Mouse (Mus musculus): ENCODE measurements around the gene Abcf2. TPM values are rescaled to one million over a fixed set of nuclear protein-coding genes. Genes with fewer than 3 reads are reported as not detected.
A peak's percentile ranks its signal among the peaks of the same experiment; 100 is the strongest.

The Abcf2 gene
- 228 and 257 TPM in 2 replicates for total RNA-seq (2012; rRNA removed)
- polyA plus RNA-seq (2012; ENCODE audit: insufficient read depth in 1 of 2, insufficient read length in 2 of 2, low read depth in 1 of 2, low replicate concordance in 2 of 2, missing spikeins in 1 of 2): 100 to 1,000 TPM in 1 of 2 experiments, not detected in 1; 244 TPM

DNA sequence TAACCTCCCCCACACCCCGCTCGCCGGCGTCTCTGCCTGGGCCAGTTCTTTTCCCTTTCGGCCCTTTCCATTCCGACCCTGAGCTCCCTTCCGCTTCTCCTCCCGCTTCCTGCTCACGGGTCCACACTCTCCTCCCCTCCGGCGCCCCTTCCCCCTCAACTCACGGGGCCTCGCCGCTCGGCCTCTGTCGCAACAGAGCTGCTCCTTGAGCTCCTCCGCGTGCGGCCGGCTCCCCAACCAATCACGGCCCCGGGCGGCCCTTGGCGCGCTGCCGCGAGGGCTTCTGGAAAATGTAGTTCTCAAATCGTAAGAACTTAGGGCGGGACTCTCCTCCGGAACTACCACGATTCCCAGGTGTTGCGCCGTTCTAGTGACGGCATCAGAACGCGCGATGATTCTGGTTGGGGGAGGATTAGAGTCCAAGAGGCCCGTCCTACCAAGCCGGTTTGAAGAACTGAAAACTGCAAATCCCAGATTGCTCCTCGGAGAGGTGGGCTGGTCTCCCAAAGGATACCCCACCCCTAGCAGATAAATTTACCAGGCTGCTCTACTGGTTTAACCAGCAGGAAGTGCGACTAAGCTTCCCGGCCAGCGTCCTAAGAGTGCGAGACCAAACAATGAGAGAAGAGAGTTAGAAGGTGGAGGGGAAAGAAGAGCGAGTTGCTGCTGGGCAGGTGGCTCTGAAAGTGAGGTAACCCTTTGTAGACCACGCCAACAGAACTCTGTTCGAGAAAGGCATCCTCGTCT, at the start of gene Abcf2:
TSS of gene Abcf2 (minus strand) at position 285 of the 747 bp plus-strand sequence.
- Histone ChIP-seq H3K4me1 (ENCODE audit: control insufficient read depth in 1 of 2, insufficient read depth in 2 of 2, low read length in 2 of 2) (peaks cover 12 to 16% of the 10 kb centered on the region in 2 experiments), H3K36me3 (ENCODE audit: control insufficient read depth in 1 of 2, insufficient read depth in 2 of 2, low read length in 2 of 2) (peaks cover 10 to 19% of the 10 kb centered on the region in 2 experiments), H3K9me3 (replicated peaks; ENCODE audit: insufficient read depth, low read length) (no peaks in the 10 kb centered on the region), H3K79me2 (ENCODE audit: control insufficient read depth, insufficient read depth, low read length, poor library complexity) (peaks cover 27% of the 10 kb centered on the region), H3K27me3 (ENCODE audit: control insufficient read depth in 1 of 2, insufficient read depth in 2 of 2, low read length in 2 of 2) (no peaks in the 10 kb centered on the region), H3K4me3 (ENCODE audit: control insufficient read depth in 1 of 2, insufficient read depth in 1 of 2, low read depth in 2 of 2, low read length in 2 of 2) (peak within 1 kb of the TSS; percentile 66 to 69), H3K9ac (ENCODE audit: control insufficient read depth, low read depth, low read length, poor library complexity, severe bottlenecking) (peak within 1 kb of the TSS; percentile 91), H3K27ac (ENCODE audit: control insufficient read depth, low read depth, low read length) (peak within 1 kb of the TSS; percentile 93)
- DNase-seq (ENCODE audit: low read depth, low spot score): peak; percentile 100
- TF ChIP-seq HCFC1 (IDR thresholded peaks at IDR 0.05; ENCODE audit: low read depth, low read length) (peak; percentile 98), POLR2A (IDR thresholded peaks at IDR 0.05; ENCODE audit: control insufficient read depth in 1 of 2, insufficient read depth in 1 of 2, low read depth in 1 of 2, low read length in 2 of 2, poor library complexity in 1 of 2) (peak; percentile 90 to 97), POLR2AphosphoS5 (IDR thresholded peaks at IDR 0.05; ENCODE audit: borderline replicate concordance, low read depth, low read length) (peak; percentile 89; the same call in 1 of the 2 replicates), MYB (IDR thresholded peaks at IDR 0.05; ENCODE audit: low read depth, low read length) (no peak), MXI1 (IDR thresholded peaks at IDR 0.05; ENCODE audit: low read depth, low read length) (peak; percentile 96), RAD21 (IDR thresholded peaks at IDR 0.05; ENCODE audit: low read depth, low read length) (no peak), BHLHE40 (IDR thresholded peaks at IDR 0.05; ENCODE audit: borderline replicate concordance, low read depth, low read length) (0 out of 2 replicates have a peak, but pooled peaks have one; percentile 47), MAFK (IDR thresholded peaks at IDR 0.05; ENCODE audit: borderline replicate concordance, low read depth, low read length) (no peak), ZMIZ1 (IDR thresholded peaks at IDR 0.05; ENCODE audit: low read depth, low read length) (peak; percentile 86), SIN3A (IDR thresholded peaks at IDR 0.05; ENCODE audit: low read length) (peak; percentile 97), MEF2A (IDR thresholded peaks at IDR 0.05; ENCODE audit: extremely low read depth, insufficient replicate concordance, low read depth, low read length, poor library complexity, severe bottlenecking) (no peak), RCOR1 (IDR thresholded peaks at IDR 0.05; ENCODE audit: low read depth, low read length) (no peak; the same call in 1 of the 2 replicates), ZNF384 (IDR thresholded peaks at IDR 0.05; ENCODE audit: low read depth, low read length) (no peak), MAZ (IDR thresholded peaks at IDR 0.05; ENCODE audit: low read depth, low read length) (peak; percentile 74; the same call in 1 of the 2 replicates), ZKSCAN1 (IDR thresholded peaks at IDR 0.05; ENCODE audit: low read depth, low read length) (no peak), MAX (IDR thresholded peaks at IDR 0.05; ENCODE audit: low read length) (peak; percentile 85), UBTF (IDR thresholded peaks at IDR 0.05; ENCODE audit: borderline replicate concordance, insufficient read depth, low read depth, low read length) (no peak), GABPA (IDR thresholded peaks at IDR 0.05; ENCODE audit: low read depth, low read length) (no peak), USF2 (IDR thresholded peaks at IDR 0.05; ENCODE audit: borderline replicate concordance in 1 of 2, insufficient read depth in 1 of 2, low read depth in 1 of 2, low read length in 2 of 2) (no peak), SMC3 (IDR thresholded peaks at IDR 0.05; ENCODE audit: low read depth, low read length) (no peak), TAL1 (IDR thresholded peaks at IDR 0.05; ENCODE audit: low read length) (no peak), MYC (IDR thresholded peaks at IDR 0.05; ENCODE audit: low read depth, low read length) (peak; percentile 21; the same call in 1 of the 2 replicates), CHD1 (IDR thresholded peaks at IDR 0.05; ENCODE audit: low read depth, low read length) (no peak), CHD2 (IDR thresholded peaks at IDR 0.05; ENCODE audit: low read length) (peak; percentile 68; the same call in 1 of the 2 replicates), GATA1 (IDR thresholded peaks at IDR 0.05; ENCODE audit: low read depth, low read length) (peak; percentile 59), TBP (IDR thresholded peaks at IDR 0.05; ENCODE audit: low read depth, low read length) (peak; percentile 93), ETS1 (IDR thresholded peaks at IDR 0.05; ENCODE audit: low read depth, low read length) (no peak; the same call in 1 of the 2 replicates), NRF1 (IDR thresholded peaks at IDR 0.05; ENCODE audit: insufficient read depth, low read depth, low read length, poor library complexity, severe bottlenecking) (0 out of 2 replicates have a peak, but pooled peaks have one; percentile 49), TCF12 (IDR thresholded peaks at IDR 0.05; ENCODE audit: low read depth, low read length) (peak; percentile 38; the same call in 1 of the 2 replicates), CTCF (IDR thresholded peaks at IDR 0.05 in 2 of 3, conservative IDR thresholded peaks at IDR 0.05 in 1 of 3; ENCODE audit: control insufficient read depth in 1 of 3, insufficient read depth in 1 of 3, low read depth in 2 of 3, low read length in 3 of 3, poor library complexity in 1 of 3, severe bottlenecking in 1 of 3) (no peak), EP300 (IDR thresholded peaks at IDR 0.05; ENCODE audit: low read depth in 1 of 2, low read length in 2 of 2) (no peak), NELFE (IDR thresholded peaks at IDR 0.05; ENCODE audit: low read depth, low read length) (peak; percentile 81), E2F4 (IDR thresholded peaks at IDR 0.05; ENCODE audit: borderline replicate concordance, low read depth, low read length) (peak; percentile 91; the same call in 1 of the 2 replicates), KAT2A (conservative IDR thresholded peaks at IDR 0.05; ENCODE audit: low read depth, low read length) (peak; percentile 97)

All from MEL (cell line).